Mouse (Mus musculus) cerebellum, adult 2 months (tissue): ENCODE measurements around the gene Mtmr14. TPM values are rescaled to one million over a fixed set of nuclear protein-coding genes. Genes with fewer than 3 reads are reported as not detected.

ENCODE experiments used
- DNase-seq, 2 experiments: peaks; one replicate each; pipeline ENCODE4 v3.0.0; 2021
- H3K27ac ChIP-seq: fragments of 200-500 bp; 2 replicates; pipeline ENCODE4 v1.5.1; 2012; ENCODE audit warnings: low read length, control low read depth, inconsistent platforms; ENCODE audit not compliant: insufficient read depth
- H3K27me3 ChIP-seq: fragments of 200-500 bp; 2 replicates; pipeline ENCODE4 v1.6.1; 2012; ENCODE audit warnings: inconsistent platforms, mild to moderate bottlenecking, low read length, moderate library complexity; ENCODE audit not compliant: control insufficient read depth, insufficient read depth
- H3K4me1 ChIP-seq: fragments of 200-500 bp; 2 replicates; pipeline ENCODE4 v1.6.1; 2011; ENCODE audit warnings: low read length; ENCODE audit not compliant: control insufficient read depth, insufficient read depth
- H3K4me3 ChIP-seq: fragments of 200-500 bp; replicated peaks from 2 replicates; pipeline ENCODE3; 2011; ENCODE audit warnings: mild to moderate bottlenecking, low read depth, low read length, control low read depth; ENCODE audit not compliant: insufficient read depth
- CTCF ChIP-seq: fragments of 200-500 bp; IDR thresholded peaks from 2 replicates; pipeline ENCODE4 v1.5.1; 2011; ENCODE audit warnings: low read depth, mild to moderate bottlenecking, control low read depth, low read length, moderate library complexity, borderline replicate concordance; ENCODE audit not compliant: insufficient read depth
- POLR2A ChIP-seq: fragments of 200-500 bp; IDR thresholded peaks from 2 replicates; pipeline ENCODE4 v1.6.1; 2011; ENCODE audit warnings: low read length, control low read depth, borderline replicate concordance; ENCODE audit not compliant: insufficient read depth
- WGBS: fragments of 180-500 bp; shearing (Covaris S2); methylation state at CpG from one replicate; pipeline ENCODE4 v1.1.7; 2018; 5-methylcytosine and 5-hydroxymethylcytosine counted together
- polyA plus RNA-seq: library from polyadenylated mRNA; depleted of rRNA; stranded (reverse); fragments of >200 nt; gene quantifications from 2 replicates; pipeline ENCODE4 v1.2.3, GENCODE M21; 2012; rRNA removed

Mtmr14 gene
- polyA plus RNA-seq, 1 experiment = 24.2 TPM

DNA sequence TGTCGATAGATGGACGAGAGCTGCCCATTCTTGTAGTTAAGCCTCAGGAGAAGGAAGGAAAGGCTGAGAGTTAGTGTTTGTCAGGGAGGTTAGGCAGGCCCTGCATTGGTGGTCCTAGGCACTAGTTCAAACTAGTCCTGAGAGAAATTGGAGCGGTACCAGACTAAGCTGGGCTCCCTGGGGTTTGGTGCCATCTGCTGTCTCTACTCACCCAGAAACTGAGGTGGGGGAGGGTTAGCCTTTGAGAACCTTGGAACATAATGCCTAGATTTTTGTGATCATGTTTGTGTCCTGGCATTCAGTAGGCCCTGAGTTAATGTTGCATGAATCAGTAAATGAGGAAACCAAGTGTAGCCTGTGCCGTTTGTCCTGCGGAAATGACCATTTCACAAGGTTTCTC is 70.5 kb downstream of the Mtmr14 start:
- no peaks in the 10 kb centered on the region for H3K27me3 ChIP-seq
- 2% methylated on average over 5 of the region's 5 CpGs for WGBS
- H3K4me3 ChIP-seq = peak overlapping the region; percentile 88
- TF ChIP-seq CTCF (0 out of 2 replicates have a peak, but pooled peaks have one; percentile 15), POLR2A (no peak)
- DNase-seq = peak; percentile 84 to 85
- H3K4me1 ChIP-seq = peaks cover 14% of the 10 kb centered on the region
- H3K27ac ChIP-seq = peak overlapping the region; percentile 99

DNA sequence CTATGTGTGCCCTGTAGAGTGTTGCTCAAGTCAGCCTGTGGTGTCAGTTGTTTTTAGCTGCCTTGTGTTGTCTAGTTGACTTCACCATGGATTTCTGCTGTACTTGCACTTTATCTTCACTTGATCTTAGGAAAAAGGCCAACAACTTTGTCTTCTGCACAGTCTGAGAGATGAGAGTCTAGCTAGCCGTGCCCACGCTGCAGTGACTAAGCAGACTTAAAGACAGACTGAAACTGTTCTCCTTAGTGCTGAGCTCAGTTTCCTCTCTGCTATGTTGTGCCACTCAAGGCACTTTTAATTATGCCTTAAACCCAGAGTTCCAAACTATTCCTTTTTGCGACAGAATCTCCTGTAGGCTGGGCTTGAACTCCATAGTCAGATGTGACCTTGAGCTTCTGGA is 78.3 kb downstream of the Mtmr14 start:
- Histone ChIP-seq H3K4me1 (peaks cover 16% of the 10 kb centered on the region), H3K4me3 (no peak overlapping the region), H3K27ac (no peak overlapping the region), H3K27me3 (no peaks in the 10 kb centered on the region)
- TF ChIP-seq POLR2A = no peak
- no peak for TF ChIP-seq CTCF
- 88% methylated on average over 3 of the region's 3 CpGs for WGBS
- DNase-seq = no peak

DNA sequence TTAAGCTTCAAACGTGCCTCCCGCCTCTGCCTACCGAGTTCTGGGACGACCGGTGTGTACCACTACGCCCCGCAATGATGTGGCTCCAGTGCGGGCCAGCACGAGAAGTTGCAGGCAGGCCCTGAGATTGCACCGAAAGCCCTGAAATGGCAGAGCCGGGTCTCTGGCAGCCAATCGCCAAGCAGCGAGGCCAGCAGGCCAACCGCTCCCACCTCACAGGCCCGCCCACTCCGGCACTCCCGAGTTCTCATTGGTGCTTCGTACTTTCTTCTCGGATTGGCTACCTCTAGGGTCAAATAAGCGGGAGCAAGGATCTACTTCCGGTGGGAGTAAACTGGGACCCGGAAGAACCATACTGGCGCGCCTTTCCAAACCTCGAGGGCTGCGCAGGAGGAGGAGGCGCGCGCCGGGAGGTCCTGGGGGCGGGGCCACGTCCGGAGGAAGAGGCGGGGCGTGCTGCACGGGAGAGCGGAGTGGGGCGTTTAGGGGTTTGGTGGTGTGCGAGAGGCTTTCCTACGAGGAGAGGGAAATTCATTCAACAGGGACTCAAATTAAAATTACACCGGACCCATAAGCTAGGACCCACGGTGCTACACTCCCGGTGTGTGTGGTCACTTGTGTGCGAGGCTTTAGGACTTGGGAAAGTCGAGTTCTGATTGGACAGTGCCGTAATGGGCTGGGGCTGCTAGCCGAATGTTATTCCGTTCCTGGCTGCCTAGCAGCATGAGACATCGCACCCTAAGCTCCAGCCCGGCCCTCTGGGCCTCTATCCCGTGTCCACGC is 89.1 kb downstream of the Mtmr14 start, which contains the start of gene Ogg1:
Gene Ogg1 (plus strand): TSS at position 440 of the 783 bp plus-strand sequence.
- Histone ChIP-seq H3K27ac (peak within 1 kb of the TSS; percentile 55), H3K4me3 (peak within 1 kb of the TSS; percentile 83), H3K27me3 (no peaks in the 10 kb centered on the region), H3K4me1 (peaks cover 6% of the 10 kb centered on the region; the same call in 1 of the 2 replicates)
- TF ChIP-seq CTCF (no peak), POLR2A (peak; percentile 86)
- DNase-seq = peak; percentile 97 to 99
- WGBS = under 1% methylated on average over 52 of the region's 52 CpGs

DNA sequence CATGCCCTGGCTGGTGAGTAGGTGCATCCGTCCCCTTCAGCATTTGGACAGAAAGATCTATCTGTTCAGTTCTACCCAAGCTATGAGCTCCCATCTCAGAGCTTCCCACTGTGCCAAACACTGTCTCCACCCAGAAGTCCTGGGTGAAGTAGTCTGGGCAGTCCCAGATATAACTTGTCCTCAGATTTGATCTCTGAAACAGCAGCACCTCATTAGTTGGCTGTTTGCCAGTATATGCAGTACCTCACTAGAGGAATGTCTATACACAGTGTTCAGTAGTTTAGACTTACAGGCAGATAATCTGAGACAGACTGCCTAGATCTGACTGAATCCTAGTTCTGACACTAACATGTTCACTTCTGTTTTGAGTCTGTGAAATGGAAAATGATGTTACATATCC is 91.8 kb downstream of the Mtmr14 start:
- 92% methylated on average over 1 of the region's 1 CpGs for WGBS
- Histone ChIP-seq H3K4me1 (peaks cover 6% of the 10 kb centered on the region; the same call in 1 of the 2 replicates), H3K27ac (no peak overlapping the region), H3K27me3 (no peaks in the 10 kb centered on the region), H3K4me3 (no peak overlapping the region)
- DNase-seq = no peak
- TF ChIP-seq POLR2A (no peak), CTCF (no peak)

DNA sequence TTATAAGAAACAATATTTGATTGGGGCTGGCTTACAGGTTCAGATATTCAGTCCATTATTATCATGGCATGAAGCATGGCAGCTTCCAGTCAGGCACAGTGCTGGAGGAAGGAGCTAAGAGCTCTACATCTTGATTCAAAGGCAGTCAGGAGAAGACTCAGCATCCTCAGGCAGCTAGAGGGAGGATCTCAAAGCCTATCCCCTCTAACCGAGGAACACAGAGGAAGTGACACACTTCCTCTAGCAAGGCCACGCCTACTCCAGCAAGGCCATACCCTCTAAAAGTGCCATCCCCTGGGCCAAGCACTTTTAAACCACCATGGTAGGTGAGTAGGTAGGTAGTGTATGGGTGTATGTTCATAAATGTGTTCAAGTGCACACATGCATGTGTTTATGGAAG is 92.9 kb downstream of the Mtmr14 start:
- TF ChIP-seq CTCF = no peak
- TF ChIP-seq POLR2A = no peak
- no peak overlapping the region for H3K4me3 ChIP-seq
- WGBS = 67% methylated on average over 2 of the region's 2 CpGs

More for the DNA sequence above, 92.9 kb downstream of the Mtmr14 start:
- H3K27ac ChIP-seq = no peak overlapping the region
- no peak for DNase-seq
- peaks cover 5% of the 10 kb centered on the region; the same call in 1 of the 2 replicates for H3K4me1 ChIP-seq
- no peaks in the 10 kb centered on the region for H3K27me3 ChIP-seq

Other genes starting within 250 kb of the Mtmr14 start
- gene Thumpd3, start 191.6 kb upstream of the Mtmr14 start, polyA plus RNA-seq = 20.8 and 21.8 TPM in 2 replicates
- 58.9 and 64.2 TPM in 2 replicates for gene Setd5, start 160.5 kb upstream of the Mtmr14 start, polyA plus RNA-seq
- 53.1 and 57.5 TPM in 2 replicates for gene Lhfpl4, start 42.5 kb upstream of the Mtmr14 start, polyA plus RNA-seq
- gene Cpne9, start 44.5 kb downstream of the Mtmr14 start, polyA plus RNA-seq = 105 and 114 TPM in 2 replicates
- gene Brpf1, start 69.3 kb downstream of the Mtmr14 start, polyA plus RNA-seq = 48.1 and 53.4 TPM in 2 replicates
- gene Ogg1, start 89.1 kb downstream of the Mtmr14 start, polyA plus RNA-seq = 11.0 and 11.6 TPM in 2 replicates
- 93.0 and 94.8 TPM in 2 replicates for gene Camk1, start 106.1 kb downstream of the Mtmr14 start, polyA plus RNA-seq
- gene Tada3, start 140.0 kb downstream of the Mtmr14 start, polyA plus RNA-seq = 48.2 and 49.4 TPM in 2 replicates
- gene Arpc4, start 140.3 kb downstream of the Mtmr14 start, polyA plus RNA-seq = 137 and 152 TPM in 2 replicates
- 52.2 and 62.4 TPM in 2 replicates for gene Ttll3, start 151.4 kb downstream of the Mtmr14 start, polyA plus RNA-seq
- gene Rpusd3, start 181.5 kb downstream of the Mtmr14 start, polyA plus RNA-seq = 37.4 and 45.9 TPM in 2 replicates
- gene Cidec, start 197.9 kb downstream of the Mtmr14 start, polyA plus RNA-seq = 0.10 and 0.30 TPM in 2 replicates
- gene Jagn1, start 204.7 kb downstream of the Mtmr14 start, polyA plus RNA-seq = 58.4 and 61.0 TPM in 2 replicates
- 4.8 and 9.2 TPM in 2 replicates for gene Il17re, start 220.6 kb downstream of the Mtmr14 start, polyA plus RNA-seq
- 6.6 and 7.5 TPM in 2 replicates for gene Il17rc, start 233.6 kb downstream of the Mtmr14 start, polyA plus RNA-seq
- 57.4 and 58.1 TPM in 2 replicates for gene Creld1, start 245.5 kb downstream of the Mtmr14 start, polyA plus RNA-seq